Mouse (Mus musculus): ENCODE measurements around the gene Lmo2. TPM values are rescaled to one million over a fixed set of nuclear protein-coding genes. Genes with fewer than 3 reads are reported as not detected.

The Lmo2 gene
- polyA plus RNA-seq, 1 experiment from 2014 or later, result 35.6 TPM

DNA sequence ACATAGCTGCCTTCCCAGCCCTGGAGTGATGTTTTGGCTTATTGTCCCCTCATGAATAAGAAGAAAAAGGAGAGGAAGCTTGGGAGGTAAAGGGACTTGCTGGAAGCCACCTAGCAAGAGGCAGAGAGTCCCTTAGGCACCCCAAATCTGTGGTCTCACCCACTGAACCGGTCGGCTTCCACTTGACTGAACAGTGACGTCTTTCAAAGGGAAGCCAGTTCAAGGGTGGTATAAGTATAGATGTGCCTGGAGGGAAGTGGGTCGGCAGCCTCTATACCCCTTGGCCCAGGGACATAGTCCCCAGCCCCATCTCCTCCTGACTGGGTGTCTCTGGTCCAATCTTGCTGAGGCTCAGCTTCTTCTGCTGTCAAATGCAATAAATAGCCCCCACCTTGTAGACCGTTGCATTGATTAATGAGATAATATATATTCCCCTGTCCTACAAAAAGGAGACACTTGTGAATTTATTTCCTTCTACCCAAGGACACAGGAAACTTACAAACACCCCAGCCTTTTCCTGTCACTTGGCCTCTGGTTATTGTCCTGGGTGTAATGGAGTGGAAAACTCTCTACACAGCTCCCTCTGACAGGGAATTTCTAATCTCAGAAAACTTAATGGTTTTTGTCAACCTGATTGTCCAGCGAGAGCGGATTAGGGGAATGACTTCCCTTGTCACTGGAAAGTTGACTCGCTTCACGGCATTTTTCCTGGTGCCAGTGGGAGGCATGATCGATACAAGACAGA, 21.9 kb upstream of the Lmo2 start:
- no peak for DNase-seq (ENCODE audit: low spot score)
- 82% methylated on average over 10 of the region's 10 CpGs for WGBS
- Histone ChIP-seq H3K9me3 (ENCODE audit: control insufficient read depth, low read length) (no peaks in the 10 kb centered on the region), H3K4me3 (ENCODE audit: low read depth, low read length) (no peak overlapping the region), H3K27ac (replicated peaks; ENCODE audit: low read depth, low read length) (no peak overlapping the region), H3K9ac (ENCODE audit: low read length) (no peak overlapping the region), H3K27me3 (ENCODE audit: control insufficient read depth, insufficient read depth, low read length) (no peaks in the 10 kb centered on the region), H3K4me1 (ENCODE audit: control insufficient read depth, insufficient read depth, low read length) (peaks cover 3% of the 10 kb centered on the region; the same call in 1 of the 2 replicates), H3K36me3 (ENCODE audit: control insufficient read depth, insufficient read depth, low read length) (no peaks in the 10 kb centered on the region), H3K4me2 (ENCODE audit: low read depth, severe bottlenecking) (no peak overlapping the region)
- ATAC-seq (ENCODE audit: insufficient number of reproducible peaks, low FRiP score, low TSS enrichment, low read depth), result no peak

DNA sequence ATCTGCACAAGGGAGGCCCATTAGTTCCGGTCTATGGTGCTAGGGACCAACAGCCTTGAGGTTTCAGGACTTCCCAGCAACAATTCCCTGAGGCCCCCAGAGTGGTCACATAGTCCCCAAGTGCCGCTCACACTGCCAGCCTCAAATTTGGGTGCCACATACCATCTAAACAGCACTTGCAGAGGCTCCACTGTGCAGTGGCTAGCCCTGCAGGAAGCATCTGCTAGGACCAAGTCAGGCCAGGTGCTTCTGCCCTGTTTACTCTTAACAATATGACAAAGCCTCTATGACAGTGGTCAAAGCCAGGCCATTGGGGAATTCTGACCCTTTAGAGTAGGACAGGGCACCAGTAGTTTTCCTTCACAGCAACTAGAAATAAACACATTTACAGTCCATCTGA, 21.1 kb upstream of the Lmo2 start:
- Histone ChIP-seq H3K4me3 (ENCODE audit: low read depth, low read length) (no peak overlapping the region), H3K4me2 (ENCODE audit: low read depth, severe bottlenecking) (no peak overlapping the region), H3K27ac (replicated peaks; ENCODE audit: low read depth, low read length) (no peak overlapping the region), H3K9ac (ENCODE audit: low read length) (no peak overlapping the region), H3K27me3 (ENCODE audit: control insufficient read depth, insufficient read depth, low read length) (no peaks in the 10 kb centered on the region), H3K9me3 (ENCODE audit: control insufficient read depth, low read length) (no peaks in the 10 kb centered on the region), H3K36me3 (ENCODE audit: control insufficient read depth, insufficient read depth, low read length) (no peaks in the 10 kb centered on the region), H3K4me1 (ENCODE audit: control insufficient read depth, insufficient read depth, low read length) (0 out of 2 replicates have a peak, but pooled peaks cover under 1% of the 10 kb centered on the region)
- WGBS, result 89% methylated on average over 2 of the region's 2 CpGs
- DNase-seq (ENCODE audit: low spot score), result no peak
- no peak for ATAC-seq (ENCODE audit: insufficient number of reproducible peaks, low FRiP score, low TSS enrichment, low read depth)

DNA sequence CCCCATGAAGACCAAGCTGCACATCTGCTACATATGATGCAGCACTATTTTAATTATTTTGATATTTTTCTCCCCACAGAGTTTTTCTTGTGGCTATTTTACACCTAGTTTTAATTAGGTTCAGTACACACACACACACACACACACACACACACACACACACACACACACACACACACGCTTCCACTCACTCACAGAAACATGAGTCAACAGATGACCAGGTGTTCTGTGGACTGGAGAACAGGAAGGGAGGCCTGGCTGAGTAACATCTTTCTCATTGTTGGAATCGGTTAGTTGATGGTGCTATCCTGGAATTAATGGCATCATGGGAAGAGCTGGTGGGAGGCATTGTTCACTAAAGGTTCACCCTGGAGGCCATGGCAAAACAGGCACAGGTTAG, 20.1 kb upstream of the Lmo2 start:
- DNase-seq (ENCODE audit: low spot score) (no peak), ATAC-seq (ENCODE audit: insufficient number of reproducible peaks, low FRiP score, low TSS enrichment, low read depth) (no peak)
- H3K9me3 ChIP-seq (ENCODE audit: control insufficient read depth, low read length), result no peaks in the 10 kb centered on the region
- no peak overlapping the region for H3K27ac ChIP-seq (replicated peaks; ENCODE audit: low read depth, low read length)
- H3K4me2 ChIP-seq (ENCODE audit: low read depth, severe bottlenecking), result no peak overlapping the region
- H3K36me3 ChIP-seq (ENCODE audit: control insufficient read depth, insufficient read depth, low read length), result no peaks in the 10 kb centered on the region
- H3K4me1 ChIP-seq (ENCODE audit: control insufficient read depth, insufficient read depth, low read length), result no peaks in the 10 kb centered on the region
- WGBS, result 72% methylated on average over 2 of the region's 2 CpGs
- H3K27me3 ChIP-seq (ENCODE audit: control insufficient read depth, insufficient read depth, low read length), result no peaks in the 10 kb centered on the region
- no peak overlapping the region for H3K4me3 ChIP-seq (ENCODE audit: low read depth, low read length)
- H3K9ac ChIP-seq (ENCODE audit: low read length), result no peak overlapping the region

DNA sequence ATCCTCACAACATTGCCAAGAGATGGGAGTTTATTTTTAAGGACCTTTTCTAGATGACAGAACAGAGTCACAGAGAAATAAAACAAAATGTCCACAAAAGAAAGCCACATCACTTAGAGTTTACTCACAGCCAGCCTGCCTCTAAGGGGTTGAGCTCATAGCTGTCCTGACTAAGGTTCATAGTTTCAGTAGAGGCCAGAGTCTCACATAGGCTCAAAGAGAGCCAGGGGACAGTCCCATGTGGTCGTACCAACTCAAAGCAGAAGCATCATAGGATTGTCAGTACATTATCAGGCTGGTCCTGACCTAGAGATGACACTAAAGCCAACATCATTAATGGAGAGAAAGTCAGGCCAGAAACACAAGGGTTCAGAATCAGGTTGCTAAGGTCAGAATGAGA, 19.2 kb upstream of the Lmo2 start:
- no peaks in the 10 kb centered on the region for H3K4me1 ChIP-seq (ENCODE audit: control insufficient read depth, insufficient read depth, low read length)
- no peak overlapping the region for H3K4me3 ChIP-seq (ENCODE audit: low read depth, low read length)
- no peaks in the 10 kb centered on the region for H3K27me3 ChIP-seq (ENCODE audit: control insufficient read depth, insufficient read depth, low read length)
- H3K9me3 ChIP-seq (ENCODE audit: control insufficient read depth, low read length), result no peaks in the 10 kb centered on the region
- ATAC-seq (ENCODE audit: insufficient number of reproducible peaks, low FRiP score, low TSS enrichment, low read depth) (no peak), DNase-seq (ENCODE audit: low spot score) (no peak)
- no peak overlapping the region for H3K9ac ChIP-seq (ENCODE audit: low read length)
- no peak overlapping the region for H3K27ac ChIP-seq (replicated peaks; ENCODE audit: low read depth, low read length)
- H3K36me3 ChIP-seq (ENCODE audit: control insufficient read depth, insufficient read depth, low read length), result no peaks in the 10 kb centered on the region
- H3K4me2 ChIP-seq (ENCODE audit: low read depth, severe bottlenecking), result no peak overlapping the region
- 83% methylated on average over 1 of the region's 1 CpGs for WGBS

DNA sequence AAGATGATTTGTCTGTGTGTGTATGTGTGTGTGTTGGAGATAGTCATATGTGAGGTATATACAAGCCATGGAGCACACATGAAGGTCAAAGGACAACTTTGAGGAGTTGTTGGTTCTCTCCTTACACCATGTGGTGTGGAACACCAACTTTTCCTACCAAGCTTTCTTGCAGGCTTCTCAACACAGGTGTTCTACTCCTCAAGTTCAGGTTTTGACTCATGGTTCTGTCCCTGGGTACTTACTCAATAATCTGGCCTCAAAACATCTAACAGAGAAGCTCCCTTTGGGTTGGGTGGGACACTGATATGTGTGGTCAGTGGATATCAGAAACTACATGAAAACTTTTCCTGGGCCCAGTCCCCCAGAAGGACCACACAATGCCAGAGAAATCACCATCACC, 18.8 kb upstream of the Lmo2 start:
- no peaks in the 10 kb centered on the region for H3K27me3 ChIP-seq (ENCODE audit: control insufficient read depth, insufficient read depth, low read length)
- DNase-seq (ENCODE audit: low spot score), result no peak
- H3K9me3 ChIP-seq (ENCODE audit: control insufficient read depth, low read length), result no peaks in the 10 kb centered on the region
- H3K4me2 ChIP-seq (ENCODE audit: low read depth, severe bottlenecking), result no peak overlapping the region
- no peak overlapping the region for H3K27ac ChIP-seq (replicated peaks; ENCODE audit: low read depth, low read length)
- ATAC-seq (ENCODE audit: insufficient number of reproducible peaks, low FRiP score, low TSS enrichment, low read depth), result no peak
- H3K4me3 ChIP-seq (ENCODE audit: low read depth, low read length), result no peak overlapping the region
- no peak overlapping the region for H3K9ac ChIP-seq (ENCODE audit: low read length)
- H3K4me1 ChIP-seq (ENCODE audit: control insufficient read depth, insufficient read depth, low read length), result no peaks in the 10 kb centered on the region
- no peaks in the 10 kb centered on the region for H3K36me3 ChIP-seq (ENCODE audit: control insufficient read depth, insufficient read depth, low read length)

DNA sequence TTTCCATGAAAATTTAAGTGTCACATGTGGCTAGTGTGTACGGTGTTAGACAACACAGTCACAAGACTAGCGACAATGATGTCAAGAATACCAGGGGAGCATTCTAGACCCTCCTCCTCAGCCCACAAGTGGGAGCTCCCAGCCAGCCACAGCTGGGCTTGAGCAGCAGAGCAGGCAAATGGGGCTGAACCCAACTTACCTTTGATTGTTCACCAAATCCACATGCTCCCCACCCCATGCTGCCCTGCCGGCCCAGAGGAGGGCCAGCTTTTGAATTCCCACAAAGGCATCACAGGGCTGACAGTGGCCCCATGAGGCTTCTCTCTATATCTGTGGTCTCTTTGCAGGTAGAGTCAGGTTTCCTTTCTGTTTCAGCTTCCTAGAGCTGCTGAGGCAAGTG, 16.7 kb upstream of the Lmo2 start:
- no peak overlapping the region for H3K4me2 ChIP-seq (ENCODE audit: low read depth, severe bottlenecking)
- H3K36me3 ChIP-seq (ENCODE audit: control insufficient read depth, insufficient read depth, low read length), result no peaks in the 10 kb centered on the region
- 78% methylated on average over 3 of the region's 3 CpGs for WGBS
- H3K27me3 ChIP-seq (ENCODE audit: control insufficient read depth, insufficient read depth, low read length), result no peaks in the 10 kb centered on the region
- H3K27ac ChIP-seq (replicated peaks; ENCODE audit: low read depth, low read length), result no peak overlapping the region
- peaks cover 3% of the 10 kb centered on the region for H3K4me1 ChIP-seq (ENCODE audit: control insufficient read depth, insufficient read depth, low read length)
- H3K9ac ChIP-seq (ENCODE audit: low read length), result no peak overlapping the region
- H3K4me3 ChIP-seq (ENCODE audit: low read depth, low read length), result no peak overlapping the region
- ATAC-seq (ENCODE audit: insufficient number of reproducible peaks, low FRiP score, low TSS enrichment, low read depth), result no peak
- no peak for DNase-seq (ENCODE audit: low spot score)
- H3K9me3 ChIP-seq (ENCODE audit: control insufficient read depth, low read length), result no peaks in the 10 kb centered on the region

DNA sequence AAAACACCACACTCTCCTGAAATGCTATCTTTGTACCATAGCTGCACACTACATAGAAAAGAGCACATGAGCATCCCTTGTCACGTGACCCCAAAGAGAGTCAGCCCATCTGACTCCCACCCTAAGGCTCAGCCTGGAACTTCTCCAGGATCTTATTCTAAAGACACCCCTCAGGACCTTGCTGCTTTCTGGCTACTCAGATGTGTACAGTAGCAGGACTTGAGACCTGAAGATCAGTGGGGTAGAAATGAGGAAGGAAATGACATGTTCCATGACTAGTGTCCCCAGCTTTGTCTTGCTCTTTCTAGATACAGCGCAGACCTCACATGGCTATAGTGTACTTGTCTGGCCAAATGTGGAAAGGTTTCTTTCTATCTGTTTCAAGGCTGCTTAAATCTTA, 12.9 kb upstream of the Lmo2 start:
- Histone ChIP-seq H3K9ac (ENCODE audit: low read length) (no peak overlapping the region), H3K27ac (replicated peaks; ENCODE audit: low read depth, low read length) (no peak overlapping the region), H3K9me3 (ENCODE audit: control insufficient read depth, low read length) (no peaks in the 10 kb centered on the region), H3K27me3 (ENCODE audit: control insufficient read depth, insufficient read depth, low read length) (no peaks in the 10 kb centered on the region), H3K4me3 (ENCODE audit: low read depth, low read length) (no peak overlapping the region), H3K4me2 (ENCODE audit: low read depth, severe bottlenecking) (no peak overlapping the region), H3K4me1 (ENCODE audit: control insufficient read depth, insufficient read depth, low read length) (peaks cover 6% of the 10 kb centered on the region), H3K36me3 (ENCODE audit: control insufficient read depth, insufficient read depth, low read length) (no peaks in the 10 kb centered on the region)
- DNase-seq (ENCODE audit: low spot score), result no peak
- 95% methylated on average over 2 of the region's 2 CpGs for WGBS
- no peak for ATAC-seq (ENCODE audit: insufficient number of reproducible peaks, low FRiP score, low TSS enrichment, low read depth)

DNA sequence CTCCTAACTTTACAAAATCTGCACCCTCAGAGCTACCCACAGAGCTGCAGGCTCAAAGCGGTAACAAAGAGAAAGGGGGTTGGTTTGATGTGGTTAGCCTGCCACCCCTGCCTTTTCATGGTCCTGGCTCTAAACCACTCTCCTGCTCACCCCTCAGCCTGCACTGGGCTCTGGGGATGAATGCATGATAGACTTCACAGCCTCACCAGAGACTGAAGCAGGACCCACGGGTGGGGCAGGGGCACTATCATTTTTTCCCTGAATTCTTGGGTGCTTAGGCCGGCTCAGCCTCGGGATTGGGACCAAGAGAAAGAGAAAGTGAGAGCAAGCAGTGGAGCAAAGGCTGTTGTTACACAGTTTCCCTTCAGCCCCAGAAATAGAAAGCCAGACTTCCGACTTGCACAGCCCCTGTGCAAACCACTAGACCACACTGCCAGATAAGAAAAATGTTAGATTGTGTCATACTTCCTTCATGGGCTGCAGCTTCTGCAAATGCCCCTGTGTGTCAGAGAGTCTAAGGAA, 12.2 kb upstream of the Lmo2 start:
- no peak overlapping the region for H3K4me2 ChIP-seq (ENCODE audit: low read depth, severe bottlenecking)
- 65% methylated on average over 5 of the region's 5 CpGs for WGBS
- H3K36me3 ChIP-seq (ENCODE audit: control insufficient read depth, insufficient read depth, low read length), result no peaks in the 10 kb centered on the region
- no peak for DNase-seq (ENCODE audit: low spot score)
- no peaks in the 10 kb centered on the region for H3K9me3 ChIP-seq (ENCODE audit: control insufficient read depth, low read length)
- H3K27ac ChIP-seq (replicated peaks; ENCODE audit: low read depth, low read length), result no peak overlapping the region
- H3K9ac ChIP-seq (ENCODE audit: low read length), result no peak overlapping the region
- peaks cover 6% of the 10 kb centered on the region for H3K4me1 ChIP-seq (ENCODE audit: control insufficient read depth, insufficient read depth, low read length)
- no peak overlapping the region for H3K4me3 ChIP-seq (ENCODE audit: low read depth, low read length)
- no peaks in the 10 kb centered on the region for H3K27me3 ChIP-seq (ENCODE audit: control insufficient read depth, insufficient read depth, low read length)
- ATAC-seq (ENCODE audit: insufficient number of reproducible peaks, low FRiP score, low TSS enrichment, low read depth), result no peak

DNA sequence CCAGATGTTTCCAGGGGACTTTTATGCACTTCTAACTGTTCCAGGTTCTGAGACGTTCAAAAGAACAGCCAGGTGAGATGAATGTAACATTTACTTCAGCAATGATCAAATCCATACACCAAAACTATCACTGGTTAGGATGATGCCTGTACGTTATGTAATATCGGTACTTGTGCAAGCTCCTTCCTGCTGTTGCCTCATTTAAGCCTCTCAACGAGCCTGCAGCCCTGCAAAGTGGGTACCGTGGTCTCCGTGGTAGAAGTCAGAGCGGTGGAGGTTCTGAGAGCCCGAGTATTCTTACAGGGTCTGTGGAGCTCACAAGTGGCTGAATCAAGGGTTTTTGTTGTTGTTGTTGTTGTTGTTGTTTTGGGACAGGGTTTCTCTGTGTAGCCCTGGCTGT, 10.9 kb upstream of the Lmo2 start:
- ATAC-seq (ENCODE audit: insufficient number of reproducible peaks, low FRiP score, low TSS enrichment, low read depth) (no peak), DNase-seq (ENCODE audit: low spot score) (no peak)
- Histone ChIP-seq H3K4me1 (ENCODE audit: control insufficient read depth, insufficient read depth, low read length) (peaks cover 6% of the 10 kb centered on the region), H3K9me3 (ENCODE audit: control insufficient read depth, low read length) (no peaks in the 10 kb centered on the region), H3K4me2 (ENCODE audit: low read depth, severe bottlenecking) (no peak overlapping the region), H3K4me3 (ENCODE audit: low read depth, low read length) (no peak overlapping the region), H3K9ac (ENCODE audit: low read length) (no peak overlapping the region), H3K36me3 (ENCODE audit: control insufficient read depth, insufficient read depth, low read length) (no peaks in the 10 kb centered on the region), H3K27ac (replicated peaks; ENCODE audit: low read depth, low read length) (no peak overlapping the region), H3K27me3 (ENCODE audit: control insufficient read depth, insufficient read depth, low read length) (no peaks in the 10 kb centered on the region)
- 63% methylated on average over 8 of the region's 8 CpGs for WGBS

All from limb, embryonic 11.5 days (tissue).